Mouse (Mus musculus) lung, adult 2 months (tissue): ENCODE results near the gene Pik3ca.

Experiments used
- CTCF ChIP-seq: fragments of 200-500 bp; IDR thresholded peaks from 2 replicates; pipeline ENCODE4 v1.5.1; 2011; ENCODE audit warnings: mild to moderate bottlenecking, low read length, control low read depth; ENCODE audit not compliant: insufficient read depth
- POLR2A ChIP-seq: fragments of 200-500 bp; IDR thresholded peaks from 2 replicates; pipeline ENCODE4 v1.6.1; 2011; ENCODE audit warnings: low read depth, mild to moderate bottlenecking, control low read depth, low read length, borderline replicate concordance; ENCODE audit errors: extremely low read depth

DNA sequence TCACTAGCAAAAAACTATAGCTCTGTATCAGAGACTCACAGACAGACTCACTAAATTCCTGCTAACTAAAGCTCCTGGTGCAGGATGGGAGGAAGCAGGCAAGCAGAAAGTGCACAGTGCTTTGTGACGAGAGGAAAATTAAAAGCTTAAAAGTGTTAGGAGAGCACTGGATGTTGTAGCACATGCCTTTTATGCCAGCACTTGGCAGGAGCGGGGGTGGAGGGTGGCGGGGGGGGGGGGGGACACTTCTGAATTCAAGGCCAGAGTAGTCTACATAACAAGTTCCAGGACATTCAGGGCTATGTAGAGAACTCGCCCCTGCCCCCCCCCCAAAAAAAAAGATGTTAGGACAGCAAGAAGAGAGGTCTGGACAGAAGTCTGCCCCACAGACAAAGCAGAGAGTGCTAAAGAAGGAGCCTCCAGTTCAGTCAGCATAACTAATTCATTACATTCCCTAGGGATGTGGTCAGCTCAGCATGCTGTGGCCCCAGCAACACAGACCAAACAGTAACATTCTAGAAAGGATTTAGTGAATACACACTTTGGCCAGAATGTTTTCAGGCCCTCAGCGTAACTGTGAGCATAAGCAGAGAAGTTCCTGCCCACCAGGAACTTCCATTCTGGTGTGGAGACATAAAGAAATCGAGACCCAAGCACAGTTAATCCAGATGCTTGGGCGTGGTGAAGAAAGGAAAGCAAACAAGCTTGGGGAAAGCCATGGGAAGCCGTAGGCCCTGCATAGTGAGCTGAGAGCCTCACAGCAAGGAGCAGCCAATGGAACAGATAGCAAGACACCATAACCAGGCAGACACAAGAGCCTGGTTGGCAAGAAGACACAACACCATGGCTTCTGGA lies 98.6 kb downstream of the Pik3ca start:
- no peak for TF ChIP-seq CTCF
- TF ChIP-seq POLR2A: no peak
